Mouse (Mus musculus) thymus, postnatal 25 days (tissue): Measurements from ENCODE around the gene Ugdh.

Experiments
- DNase-seq: peaks from one replicate; pipeline ENCODE4 v3.0.0; 2022

Gene Ugdh

DNA sequence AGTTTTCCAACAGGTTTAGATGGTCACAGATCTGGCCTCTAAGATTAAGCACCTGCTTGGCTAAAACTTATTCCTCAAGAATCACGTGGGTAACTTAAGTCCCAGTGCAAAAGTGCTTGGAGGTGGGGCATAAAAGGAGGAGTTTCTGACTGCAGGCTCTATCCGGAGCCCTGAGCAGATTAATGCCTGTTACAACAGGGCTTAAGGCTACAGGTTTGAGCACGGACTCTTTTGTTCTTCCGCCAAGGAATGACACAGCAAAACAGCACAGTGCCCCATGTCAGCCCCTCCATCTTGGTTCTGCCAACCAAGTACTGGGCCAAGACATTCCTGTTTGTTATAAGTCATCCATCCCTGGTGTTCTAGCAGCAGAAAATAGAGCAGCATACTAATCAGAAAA lies 7.4 kb downstream of the Ugdh start:
- DNase-seq, result no peak

DNA sequence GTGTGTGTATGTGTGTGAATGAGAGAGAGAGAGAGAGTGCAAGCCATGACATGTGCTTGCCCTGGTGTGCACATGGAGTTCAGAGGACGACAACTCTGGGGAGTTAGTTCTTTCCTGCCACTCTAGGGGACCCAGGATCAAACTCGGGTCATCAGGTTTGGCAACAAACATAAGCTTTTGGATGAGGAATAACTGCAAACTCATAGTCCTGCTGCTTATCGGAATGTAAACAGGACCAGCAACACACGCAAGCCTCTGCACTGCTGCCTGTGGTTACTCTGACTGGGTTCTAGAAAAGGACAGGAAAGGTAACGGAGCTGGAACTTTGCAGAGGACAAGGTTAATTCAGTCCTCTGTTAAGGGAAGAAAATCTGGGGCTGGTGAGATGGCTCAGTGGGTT lies 10.5 kb downstream of the Ugdh start:
- DNase-seq, result no peak

- DNase-seq, result no peak
Measured at GRCm38 (mm10) chr5:65424215-65424614, 11.5 kb downstream of the Ugdh start.

DNA sequence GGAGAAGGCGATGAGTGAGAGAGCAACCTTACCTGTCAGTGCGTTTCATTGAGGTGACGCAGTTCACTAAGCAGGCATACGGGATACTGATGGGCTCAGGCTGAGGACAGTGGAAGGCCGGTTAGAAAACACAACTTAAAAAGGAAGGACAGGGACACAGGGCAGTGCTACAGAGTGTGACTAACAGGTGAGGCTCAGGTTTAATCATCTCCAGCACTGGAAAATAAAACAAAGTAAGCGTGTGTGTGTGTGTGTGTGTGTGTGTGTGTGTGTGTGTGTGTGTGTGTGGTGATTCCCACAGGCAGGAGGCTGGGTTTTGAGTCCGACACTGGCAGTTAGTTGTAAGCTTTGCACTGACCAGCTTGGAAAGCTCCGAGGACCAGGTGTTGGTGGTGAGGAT lies 12.9 kb downstream of the Ugdh start:
- no peak for DNase-seq

DNA sequence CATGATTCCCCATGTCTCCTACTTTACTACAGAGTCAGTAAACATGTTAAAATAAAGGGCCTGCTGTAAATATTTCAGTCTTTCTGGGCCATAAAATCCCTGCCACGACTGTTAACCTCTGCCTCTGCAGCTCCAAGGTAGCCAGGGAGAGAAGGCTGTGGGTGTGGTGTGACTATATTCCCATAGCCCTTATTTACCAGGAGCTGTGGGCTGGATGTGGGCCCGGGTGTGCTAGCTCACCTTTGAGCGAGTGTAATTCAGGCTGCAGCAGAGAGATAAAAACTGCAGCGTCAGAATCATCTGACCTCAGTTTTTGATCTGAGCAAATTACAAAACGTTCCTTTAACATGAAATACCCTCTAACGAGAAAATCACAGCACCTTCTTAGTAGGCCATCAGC lies 14.9 kb downstream of the Ugdh start:
- DNase-seq, result no peak

- DNase-seq, result no peak
Measured at GRCm38 (mm10) chr5:65419136-65419535, 16.6 kb downstream of the Ugdh start.

DNA sequence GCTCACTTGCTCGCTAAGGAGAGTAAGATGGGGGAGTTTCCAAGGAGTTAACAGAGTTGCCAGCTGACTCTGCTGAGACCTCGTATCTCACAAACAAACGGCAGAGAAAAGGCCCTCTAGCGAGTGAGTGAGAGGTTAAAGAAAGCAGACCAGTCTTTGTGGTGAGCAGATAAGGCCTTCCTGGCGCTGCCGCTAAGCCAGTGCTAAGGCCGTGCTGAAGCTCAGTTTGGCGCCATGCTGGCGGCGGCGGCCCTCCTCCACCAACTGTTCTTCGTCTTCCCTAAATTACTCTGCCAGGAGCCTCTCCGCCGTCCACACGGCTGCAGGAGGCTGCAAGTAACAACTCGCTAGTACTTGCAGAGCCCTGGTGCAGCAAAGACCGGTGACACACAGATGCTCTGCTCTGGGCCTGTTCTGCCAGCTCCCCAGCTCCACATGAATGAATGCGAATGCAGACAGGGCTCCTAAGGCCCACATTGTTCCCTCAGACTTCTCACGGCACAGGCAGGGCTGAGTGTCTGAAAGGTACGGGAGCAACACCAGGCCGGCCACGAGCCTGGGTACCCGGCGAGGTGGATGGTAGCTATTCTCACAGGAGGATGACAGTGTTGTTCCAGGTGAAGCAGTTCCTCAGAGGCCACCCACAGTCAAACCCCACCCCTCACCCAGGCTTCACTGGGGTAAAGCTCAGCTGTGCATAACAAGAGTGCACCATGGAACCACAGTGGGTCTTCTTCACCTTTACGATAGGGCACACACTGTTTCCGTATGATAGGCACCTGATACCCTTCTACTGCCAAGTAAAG lies 19.9 kb downstream of the Ugdh start:
- DNase-seq, result no peak

GRCm38 (mm10) chr5:65407989-65408388 lies 27.8 kb downstream of the Ugdh start:
- DNase-seq, result no peak

DNA sequence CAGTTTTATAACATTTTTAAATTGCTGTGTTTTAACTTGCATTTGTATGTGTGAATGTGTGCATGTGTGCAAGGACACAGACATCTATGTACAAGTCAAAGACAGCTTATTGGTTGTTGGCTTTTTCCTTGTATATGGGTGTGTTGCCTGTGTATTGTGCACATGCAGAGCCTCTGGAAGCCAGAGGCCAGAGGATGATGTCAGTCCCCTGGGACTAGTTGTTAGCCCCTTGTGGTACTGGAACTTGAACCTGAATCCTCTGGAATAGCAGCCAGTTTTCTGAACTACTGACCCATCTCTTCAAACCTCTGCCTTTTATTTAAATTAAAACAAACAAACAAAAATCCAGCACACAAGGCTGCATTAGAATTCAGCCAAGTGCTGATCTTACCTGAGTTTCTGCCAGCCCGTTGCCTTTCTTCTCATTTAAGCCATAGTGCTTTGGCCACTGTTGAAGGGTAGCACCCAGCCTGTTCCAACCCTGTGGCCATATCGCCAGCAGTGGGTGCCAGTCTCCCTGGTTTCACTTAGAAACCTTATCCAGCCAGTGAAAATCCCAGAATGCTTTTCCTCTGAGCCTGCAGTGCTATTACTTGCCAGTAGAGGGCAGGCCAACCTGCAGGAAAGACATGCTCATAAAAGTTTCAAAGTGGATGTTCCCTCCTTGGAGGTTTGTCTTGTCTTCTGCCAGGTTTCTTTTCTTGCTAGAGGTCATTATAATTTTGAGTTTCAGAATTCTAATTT lies 34.3 kb downstream of the Ugdh start:
- DNase-seq, result peak; percentile 77

- no peak for DNase-seq
Measured at GRCm38 (mm10) chr5:65394425-65394824, 41.3 kb downstream of the Ugdh start.

DNA sequence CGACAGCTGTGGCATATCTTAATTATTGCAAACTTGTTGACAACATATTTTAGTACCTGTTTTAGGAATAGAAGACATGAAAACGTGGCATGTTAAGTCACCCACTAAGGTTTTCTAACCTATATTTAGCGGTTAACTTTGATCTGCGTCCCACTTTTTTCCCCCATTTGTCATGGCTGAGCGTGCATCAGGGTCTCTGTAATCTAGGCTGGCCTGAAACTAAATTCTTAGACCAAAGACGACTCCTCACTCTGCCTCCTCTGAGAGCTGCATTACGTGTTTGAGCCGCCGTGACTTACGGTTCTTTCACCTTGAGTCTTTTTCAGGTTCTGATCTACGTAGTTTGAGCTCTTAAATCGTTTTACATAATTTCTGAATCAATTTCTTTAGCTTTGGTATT lies 44.0 kb downstream of the Ugdh start:
- no peak for DNase-seq

DNA sequence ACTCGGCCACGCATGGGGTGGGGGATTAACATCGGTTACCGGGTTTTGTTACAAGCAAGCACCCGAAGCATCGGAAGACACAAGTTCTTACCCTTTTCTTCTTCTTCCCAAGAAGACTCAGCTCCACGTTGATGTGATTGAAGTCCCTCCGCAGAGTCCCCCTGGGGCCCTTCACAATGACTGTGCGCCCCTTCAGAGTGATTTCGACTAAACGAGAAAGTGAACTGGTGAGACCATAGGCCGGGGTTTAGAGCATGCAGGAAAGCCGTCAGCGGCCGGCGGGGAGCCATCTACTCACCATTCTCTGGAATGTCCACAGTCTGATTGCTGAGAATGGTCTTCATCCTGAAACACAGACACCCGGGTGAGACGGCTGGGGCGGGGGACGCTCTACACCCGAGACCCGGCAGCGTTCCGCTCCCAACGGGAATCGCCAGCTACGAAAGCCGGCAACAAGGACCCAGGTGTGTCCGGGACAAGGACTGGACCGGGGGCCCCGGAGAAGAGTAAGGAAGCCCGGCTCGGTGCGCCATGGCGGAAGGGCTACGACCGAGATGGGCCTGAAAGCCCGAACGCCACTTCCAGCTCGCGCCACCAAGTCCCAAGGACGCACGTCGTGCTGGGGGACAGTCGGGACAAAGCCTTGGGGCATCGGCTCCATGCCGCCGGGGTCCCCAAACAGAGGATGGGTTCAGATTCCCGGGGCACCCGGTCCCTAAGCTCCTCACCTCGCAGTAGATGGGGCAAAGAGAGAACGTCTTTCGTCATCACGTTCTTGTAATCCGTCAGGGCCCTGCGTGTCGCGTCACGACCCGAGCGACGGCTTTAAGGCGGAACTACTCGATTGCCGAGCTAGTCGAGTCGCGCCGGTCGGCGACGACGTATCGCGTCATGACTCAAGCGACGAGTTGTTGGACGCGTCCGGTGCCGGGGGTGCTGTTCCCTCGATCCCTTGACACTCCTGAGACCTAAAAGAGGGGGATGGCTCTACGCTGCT lies 44.8 kb downstream of the Ugdh start, which contains the start of the genes Rpl9 and Lias:
TSS of gene Rpl9 (minus strand) at position 797 of the 997 bp plus-strand sequence.
TSS of gene Lias (plus strand) at position 850 of the 997 bp plus-strand sequence.
- DNase-seq, result peak; percentile 99

DNA sequence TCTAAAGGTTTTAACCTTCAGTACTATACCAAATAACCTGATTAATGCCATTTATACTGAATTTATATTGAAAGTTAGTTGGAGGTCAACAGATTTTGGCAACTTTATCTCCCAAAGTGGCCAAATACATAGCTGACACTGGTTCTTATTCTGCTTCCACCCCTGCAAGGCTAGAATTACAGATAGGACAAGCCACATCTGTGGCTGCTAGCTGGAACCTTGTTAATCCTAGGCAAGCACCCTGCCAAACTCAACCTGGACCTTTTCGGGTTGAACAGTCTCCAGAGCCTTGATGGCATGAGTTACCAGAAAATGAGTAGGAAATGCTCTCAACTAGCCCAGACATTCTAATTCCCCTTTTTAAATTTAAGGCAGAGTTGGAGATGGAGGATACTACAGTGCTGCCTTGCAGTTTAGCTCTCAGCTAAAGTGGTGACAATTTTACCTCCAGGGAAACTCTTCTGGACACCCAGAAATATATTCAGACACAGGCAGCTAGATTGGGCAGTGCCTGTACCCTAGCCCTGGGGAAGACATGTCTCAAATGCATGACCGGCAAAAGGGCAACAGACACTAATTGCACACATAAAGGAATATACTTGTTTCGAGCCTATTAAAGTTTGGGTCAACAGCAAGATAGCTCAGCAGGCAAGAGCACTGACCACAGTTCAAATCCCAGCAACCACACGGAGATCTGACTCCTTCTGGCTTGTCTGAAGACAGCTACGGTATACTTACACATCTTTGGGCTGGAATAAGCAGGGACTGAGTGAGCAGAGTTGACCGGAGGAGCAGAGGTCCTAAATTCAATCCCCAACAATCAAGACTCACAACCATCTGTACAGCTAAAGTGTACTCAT lies 48.5 kb downstream of the Ugdh start:
- no peak for DNase-seq

DNA sequence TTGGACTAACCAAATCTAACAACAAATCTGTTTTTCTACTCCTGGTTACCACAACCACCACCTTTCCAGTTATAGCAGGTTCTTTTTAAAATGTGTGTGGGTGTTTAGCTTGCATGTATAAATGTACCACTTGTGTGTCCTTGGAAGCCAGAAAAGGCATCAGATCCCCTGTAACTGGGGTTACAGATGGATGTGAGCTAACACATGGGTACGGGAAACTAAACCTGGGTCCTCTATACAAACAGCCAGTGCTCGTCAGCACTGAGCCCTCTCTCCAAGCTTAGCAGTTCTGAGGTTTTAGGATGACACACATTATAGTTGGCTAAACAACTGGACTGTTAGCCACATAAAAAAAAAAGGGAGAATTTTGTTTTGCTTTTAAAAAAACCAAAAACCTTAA lies 50.0 kb downstream of the Ugdh start:
- DNase-seq, result no peak

GRCm38 (mm10) chr5:65374746-65375145 lies 61.0 kb downstream of the Ugdh start:
- DNase-seq, result no peak

DNA sequence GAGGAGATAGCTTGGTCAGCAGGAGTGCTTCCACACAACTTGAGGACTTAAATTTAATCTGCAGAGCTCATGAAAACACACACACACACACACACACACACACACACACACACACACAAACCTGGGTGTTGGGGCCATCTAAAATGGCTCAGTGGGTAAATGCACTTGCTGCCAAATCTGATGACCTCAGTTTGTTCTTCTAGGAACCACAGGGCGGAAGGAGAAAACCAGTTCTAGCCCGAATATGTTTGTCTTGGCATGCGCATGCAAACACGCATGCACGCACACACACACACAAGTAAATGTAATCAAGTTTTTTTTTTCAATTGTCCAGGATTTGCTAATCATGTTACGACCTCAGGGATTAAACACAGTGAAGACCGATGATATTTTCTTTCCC lies 64.2 kb downstream of the Ugdh start:
- no peak for DNase-seq

DNA sequence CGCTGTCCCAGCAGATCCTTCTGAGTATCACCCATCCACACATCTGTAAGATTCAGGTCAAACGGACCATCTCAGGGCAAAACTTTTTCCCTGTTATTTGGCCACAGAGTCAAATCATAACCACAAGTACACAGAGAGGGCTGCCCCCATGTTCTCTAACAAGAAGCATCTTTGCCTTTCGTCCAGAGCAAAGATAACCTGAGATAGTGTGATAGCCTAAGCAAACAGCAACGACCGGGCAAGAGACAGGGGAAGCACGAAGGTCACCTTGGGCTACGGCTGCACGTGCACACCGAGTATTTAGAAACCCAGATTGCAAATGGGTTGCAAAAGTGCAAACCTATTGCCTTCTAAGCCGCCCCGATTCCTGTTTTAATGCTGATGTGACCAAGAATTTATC lies 67.9 kb downstream of the Ugdh start:
- no peak for DNase-seq
